Mouse (Mus musculus): ENCODE data around the gene Sbk2. TPM values are rescaled to one million over a fixed set of nuclear protein-coding genes. Genes with fewer than 3 reads are reported as not detected.

The Sbk2 gene
- polyA plus RNA-seq, 1 experiment from 2014 or later, result 0.30 TPM

GRCm38 (mm10) chr7:4988250-4988649 lies 24.0 kb upstream of the Sbk2 start:
- no peaks in the 10 kb centered on the region for H3K27me3 ChIP-seq (replicated peaks)
- 0 out of 2 replicates have a peak, but pooled peaks cover 1% of the 10 kb centered on the region for H3K4me1 ChIP-seq
- no peak overlapping the region for H3K27ac ChIP-seq
- no peak overlapping the region for H3K4me3 ChIP-seq (replicated peaks)
- H3K9ac ChIP-seq, result no peak overlapping the region
- WGBS, result 45% methylated on average over 2 of the region's 2 CpGs
- no peak for ATAC-seq (ENCODE audit: insufficient read depth, low FRiP score, low read depth)
- peaks cover 11% of the 10 kb centered on the region for H3K36me3 ChIP-seq
- no peak overlapping the region for H3K4me2 ChIP-seq
- no peaks in the 10 kb centered on the region for H3K9me3 ChIP-seq

GRCm38 (mm10) chr7:4976832-4977231 lies 12.6 kb upstream of the Sbk2 start:
- Histone ChIP-seq H3K4me2 (no peak overlapping the region), H3K9ac (no peak overlapping the region), H3K4me3 (replicated peaks) (no peak overlapping the region), H3K36me3 (no peaks in the 10 kb centered on the region), H3K4me1 (no peaks in the 10 kb centered on the region), H3K27ac (no peak overlapping the region), H3K9me3 (no peaks in the 10 kb centered on the region), H3K27me3 (replicated peaks) (no peaks in the 10 kb centered on the region)
- WGBS, result 93% methylated on average over 7 of the region's 7 CpGs
- ATAC-seq (ENCODE audit: insufficient read depth, low FRiP score, low read depth), result no peak

- no peak for ATAC-seq (ENCODE audit: insufficient read depth, low FRiP score, low read depth)
- no peak overlapping the region for H3K4me2 ChIP-seq
- 34% methylated on average over 4 of the region's 4 CpGs for WGBS
- H3K36me3 ChIP-seq, result no peaks in the 10 kb centered on the region
- no peaks in the 10 kb centered on the region for H3K4me1 ChIP-seq
- no peak overlapping the region for H3K9ac ChIP-seq
- no peaks in the 10 kb centered on the region for H3K9me3 ChIP-seq
- H3K27me3 ChIP-seq (replicated peaks), result no peaks in the 10 kb centered on the region
- no peak overlapping the region for H3K4me3 ChIP-seq (replicated peaks)
- H3K27ac ChIP-seq, result no peak overlapping the region
These were observed 11.2 kb upstream of the Sbk2 start for GRCm38 (mm10) chr7:4975455-4975854.

DNA sequence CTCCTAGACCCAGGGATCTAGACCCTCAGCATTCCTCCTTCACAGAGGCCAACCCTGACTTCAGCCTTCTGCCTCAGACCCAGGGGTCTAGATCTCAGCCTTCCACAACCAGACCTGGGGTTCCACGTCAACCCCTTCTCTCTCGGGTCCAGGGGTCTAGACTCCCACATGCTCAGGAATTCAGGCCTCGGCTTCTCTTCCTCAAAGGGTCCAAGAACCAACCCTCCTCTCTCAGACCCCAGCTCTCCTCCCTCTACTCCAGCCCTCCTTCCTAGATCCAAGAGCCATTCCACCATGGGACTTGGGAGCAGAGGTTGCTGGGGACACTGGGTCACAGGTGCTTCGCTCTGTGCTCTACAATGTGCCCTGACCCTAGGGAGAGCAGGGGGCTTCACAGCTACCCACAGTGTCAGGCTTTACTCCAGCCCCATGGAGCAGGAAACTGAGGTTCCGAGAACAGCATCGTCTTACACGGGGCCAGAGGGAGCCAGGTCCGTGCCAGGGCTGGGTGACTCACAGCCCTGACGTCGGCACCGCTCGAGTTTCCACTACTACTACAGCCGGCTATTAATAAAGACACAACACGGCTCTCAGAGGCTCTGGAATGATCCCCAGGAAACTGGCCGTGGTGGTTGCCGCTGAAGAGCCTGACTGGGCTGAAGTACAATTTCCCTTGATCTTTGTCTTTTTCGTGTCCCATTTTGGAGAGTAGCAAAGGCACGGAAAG lies 8.3 kb upstream of the Sbk2 start:
- Histone ChIP-seq H3K27ac (no peak overlapping the region), H3K9me3 (no peaks in the 10 kb centered on the region), H3K4me2 (no peak overlapping the region), H3K9ac (no peak overlapping the region), H3K4me1 (no peaks in the 10 kb centered on the region), H3K4me3 (replicated peaks) (no peak overlapping the region), H3K36me3 (no peaks in the 10 kb centered on the region), H3K27me3 (replicated peaks) (no peaks in the 10 kb centered on the region)
- 58% methylated on average over 18 of the region's 18 CpGs for WGBS
- ATAC-seq (ENCODE audit: insufficient read depth, low FRiP score, low read depth), result no peak

- H3K27ac ChIP-seq, result no peak overlapping the region
- WGBS, result 25% methylated on average over 7 of the region's 7 CpGs
These were observed 7.5 kb upstream of the Sbk2 start for GRCm38 (mm10) chr7:4971710-4972109.

DNA sequence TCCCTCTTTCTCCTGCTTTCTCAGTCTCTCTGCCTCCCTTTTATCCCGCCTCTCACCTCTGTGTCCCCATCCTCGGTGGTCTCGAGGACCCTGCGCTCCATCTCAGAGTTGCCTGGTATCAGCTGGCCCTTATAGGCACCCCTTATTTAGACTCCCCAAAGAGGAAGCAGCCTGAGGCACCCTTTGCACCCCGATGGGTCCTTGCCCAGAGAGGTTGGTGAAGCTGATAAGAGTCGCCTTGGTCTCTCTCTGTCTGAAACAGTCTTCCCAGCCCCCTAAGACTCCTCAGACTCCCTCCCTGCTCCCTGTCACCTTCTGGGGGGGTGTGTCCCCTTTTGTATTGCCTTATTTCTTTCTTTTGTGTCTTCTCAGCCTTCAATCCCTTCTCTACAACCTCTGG lies 6.9 kb upstream of the Sbk2 start, which contains the start of gene Sbk3:
Gene Sbk3 (minus strand): TSS at position 101 of the 400 bp plus-strand sequence.
- Histone ChIP-seq H3K4me1 (no peaks in the 10 kb centered on the region), H3K4me3 (replicated peaks) (no peak within 1 kb of the TSS), H3K9me3 (no peaks in the 10 kb centered on the region), H3K27me3 (replicated peaks) (no peaks in the 10 kb centered on the region), H3K4me2 (no peak within 1 kb of the TSS), H3K9ac (no peak within 1 kb of the TSS), H3K36me3 (no peaks in the 10 kb centered on the region), H3K27ac (no peak within 1 kb of the TSS)
- ATAC-seq (ENCODE audit: insufficient read depth, low FRiP score, low read depth), result no peak
- WGBS, result 36% methylated on average over 6 of the region's 6 CpGs

More at GRCm38 (mm10) chr7:4971710-4972109, 7.5 kb upstream of the Sbk2 start:
- H3K36me3 ChIP-seq, result no peaks in the 10 kb centered on the region
- H3K9ac ChIP-seq, result no peak overlapping the region
- H3K4me2 ChIP-seq, result no peak overlapping the region
- H3K27me3 ChIP-seq (replicated peaks), result no peaks in the 10 kb centered on the region
- no peak overlapping the region for H3K4me3 ChIP-seq (replicated peaks)
- no peaks in the 10 kb centered on the region for H3K9me3 ChIP-seq
- ATAC-seq (ENCODE audit: insufficient read depth, low FRiP score, low read depth), result no peak
- H3K4me1 ChIP-seq, result no peaks in the 10 kb centered on the region

DNA sequence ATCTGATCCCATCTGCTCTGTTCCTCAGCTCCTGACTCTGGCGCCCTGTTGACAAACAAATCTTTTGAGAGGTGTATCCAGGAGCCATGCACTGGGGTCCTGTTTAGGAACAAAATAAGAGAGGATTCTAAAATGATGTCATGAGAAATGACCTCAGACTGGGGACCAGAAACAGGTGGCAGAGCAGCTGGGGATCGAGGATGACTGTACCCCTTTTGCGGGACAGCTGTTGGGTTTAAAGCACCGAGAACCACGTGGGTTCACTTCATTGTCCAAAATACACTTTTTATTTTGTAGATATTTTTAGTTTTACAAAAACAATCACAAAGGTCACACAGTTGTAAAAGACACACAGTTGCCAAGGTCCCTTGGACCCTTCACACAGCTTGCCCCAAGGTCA lies 782 bp upstream of the Sbk2 start:
- Histone ChIP-seq H3K4me1 (no peaks in the 10 kb centered on the region), H3K27ac (no peak overlapping the region), H3K4me3 (replicated peaks) (no peak overlapping the region), H3K9ac (no peak overlapping the region), H3K36me3 (no peaks in the 10 kb centered on the region), H3K27me3 (replicated peaks) (no peaks in the 10 kb centered on the region), H3K9me3 (no peaks in the 10 kb centered on the region), H3K4me2 (no peak overlapping the region)
- 82% methylated on average over 5 of the region's 5 CpGs for WGBS
- no peak for ATAC-seq (ENCODE audit: insufficient read depth, low FRiP score, low read depth)

DNA sequence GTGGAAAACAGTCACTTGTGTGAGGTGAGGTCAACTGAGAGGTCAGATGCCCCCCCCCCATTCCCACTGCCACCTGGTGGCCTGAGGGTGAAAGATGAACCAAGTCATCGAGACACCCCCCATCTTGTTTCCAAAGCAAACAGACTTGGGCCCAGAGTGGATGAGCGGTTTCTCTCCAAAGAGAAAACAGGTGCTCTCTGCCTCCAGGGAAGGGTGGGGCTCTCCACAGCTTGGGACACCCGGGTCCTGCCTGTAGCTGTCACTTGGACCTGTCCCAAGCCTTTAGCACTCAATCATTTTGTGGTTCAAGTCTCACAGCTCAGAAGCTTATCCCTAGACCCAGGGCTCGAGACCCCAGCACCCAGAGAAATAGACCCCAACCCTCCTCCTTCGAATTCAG lies 679 bp downstream of the Sbk2 start:
- Histone ChIP-seq H3K4me3 (replicated peaks) (no peak overlapping the region), H3K9ac (no peak overlapping the region), H3K27me3 (replicated peaks) (no peaks in the 10 kb centered on the region), H3K4me2 (no peak overlapping the region), H3K9me3 (no peaks in the 10 kb centered on the region), H3K4me1 (no peaks in the 10 kb centered on the region), H3K36me3 (no peaks in the 10 kb centered on the region), H3K27ac (no peak overlapping the region)
- 63% methylated on average over 5 of the region's 5 CpGs for WGBS
- no peak for ATAC-seq (ENCODE audit: insufficient read depth, low FRiP score, low read depth)

DNA sequence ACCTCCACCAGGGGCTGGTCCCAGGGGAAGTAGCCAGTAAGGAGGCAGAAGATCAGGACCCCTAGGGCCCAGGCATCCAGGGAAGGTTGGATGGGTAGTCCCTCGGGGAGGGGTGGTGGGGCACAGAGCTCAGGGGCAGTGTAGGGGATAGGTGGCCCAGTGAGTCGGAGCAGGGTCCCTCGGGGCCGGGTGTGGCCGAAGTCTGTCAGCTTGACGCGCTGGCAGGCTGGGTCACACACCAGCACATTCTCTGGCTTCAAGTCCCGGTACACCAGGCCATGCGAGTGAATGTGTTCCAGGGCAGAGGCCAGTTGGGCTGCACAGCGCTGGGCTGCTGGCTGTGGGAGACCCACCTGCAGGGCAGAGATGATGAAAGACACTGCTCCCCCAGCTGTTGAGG lies 6.8 kb downstream of the Sbk2 start:
- Histone ChIP-seq H3K4me2 (no peak overlapping the region), H3K9me3 (no peaks in the 10 kb centered on the region), H3K36me3 (no peaks in the 10 kb centered on the region), H3K27me3 (replicated peaks) (no peaks in the 10 kb centered on the region), H3K4me1 (no peaks in the 10 kb centered on the region), H3K4me3 (replicated peaks) (no peak overlapping the region), H3K27ac (no peak overlapping the region), H3K9ac (no peak overlapping the region)
- 77% methylated on average over 10 of the region's 10 CpGs for WGBS
- 0 out of 2 replicates have a peak, but pooled peaks have one; percentile 14 for ATAC-seq (ENCODE audit: insufficient read depth, low FRiP score, low read depth)

- 24% methylated on average over 10 of the region's 10 CpGs for WGBS
- H3K27ac ChIP-seq, result no peak overlapping the region
- no peak for ATAC-seq (ENCODE audit: insufficient read depth, low FRiP score, low read depth)
These were observed 10.3 kb downstream of the Sbk2 start for GRCm38 (mm10) chr7:4953815-4954445.

DNA sequence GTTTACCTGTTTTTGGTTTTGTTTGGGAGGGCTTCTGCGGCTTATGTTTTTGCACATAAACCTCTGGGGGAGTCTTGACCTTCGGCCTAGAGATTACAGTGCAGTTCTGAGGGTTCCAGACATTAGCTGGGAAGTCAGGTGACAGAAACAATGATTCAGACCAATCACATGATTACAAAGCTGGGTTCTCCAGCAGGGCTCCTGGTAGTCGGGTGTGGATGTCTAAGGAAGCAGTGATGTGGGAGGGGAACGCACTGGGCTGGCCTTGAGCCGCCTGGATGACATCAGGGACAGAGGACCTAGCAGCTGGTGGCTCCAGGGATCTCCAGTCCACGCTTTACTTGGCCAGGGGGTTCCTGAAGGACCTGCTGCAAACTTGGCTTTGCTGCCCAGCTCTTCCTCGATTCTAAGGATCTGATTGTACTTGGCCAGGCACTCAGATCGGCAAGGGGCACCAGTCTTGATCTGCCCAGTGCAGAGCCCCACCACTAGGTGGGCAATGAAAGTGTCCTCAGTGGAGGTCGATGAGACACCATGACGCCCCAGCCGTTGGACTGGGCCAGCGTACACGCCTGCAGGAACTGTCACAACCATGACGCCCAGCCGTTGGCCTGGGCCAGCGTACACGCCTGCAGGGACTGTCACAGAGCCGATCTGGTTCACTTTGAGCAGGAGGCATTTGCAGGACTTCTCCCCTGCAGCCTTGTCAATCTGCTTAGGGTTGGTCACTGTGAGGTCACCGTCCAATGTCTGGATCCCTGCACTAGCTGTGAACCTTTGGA lies 13.5 kb downstream of the Sbk2 start:
- no peak for ATAC-seq (ENCODE audit: insufficient read depth, low FRiP score, low read depth)
- H3K27me3 ChIP-seq (replicated peaks), result no peaks in the 10 kb centered on the region
- H3K4me2 ChIP-seq, result no peak overlapping the region
- H3K4me3 ChIP-seq (replicated peaks), result no peak overlapping the region
- H3K36me3 ChIP-seq, result no peaks in the 10 kb centered on the region
- no peak overlapping the region for H3K9ac ChIP-seq
- no peak overlapping the region for H3K27ac ChIP-seq
- no peaks in the 10 kb centered on the region for H3K9me3 ChIP-seq
- 0 out of 2 replicates have a peak, but pooled peaks cover 2% of the 10 kb centered on the region for H3K4me1 ChIP-seq
- 77% methylated on average over 19 of the region's 19 CpGs for WGBS

More at GRCm38 (mm10) chr7:4953815-4954445, 10.3 kb downstream of the Sbk2 start:
- Histone ChIP-seq H3K36me3 (no peaks in the 10 kb centered on the region), H3K4me3 (replicated peaks) (no peak overlapping the region), H3K27me3 (replicated peaks) (no peaks in the 10 kb centered on the region), H3K9ac (no peak overlapping the region), H3K9me3 (no peaks in the 10 kb centered on the region), H3K4me2 (no peak overlapping the region), H3K4me1 (no peaks in the 10 kb centered on the region)

DNA sequence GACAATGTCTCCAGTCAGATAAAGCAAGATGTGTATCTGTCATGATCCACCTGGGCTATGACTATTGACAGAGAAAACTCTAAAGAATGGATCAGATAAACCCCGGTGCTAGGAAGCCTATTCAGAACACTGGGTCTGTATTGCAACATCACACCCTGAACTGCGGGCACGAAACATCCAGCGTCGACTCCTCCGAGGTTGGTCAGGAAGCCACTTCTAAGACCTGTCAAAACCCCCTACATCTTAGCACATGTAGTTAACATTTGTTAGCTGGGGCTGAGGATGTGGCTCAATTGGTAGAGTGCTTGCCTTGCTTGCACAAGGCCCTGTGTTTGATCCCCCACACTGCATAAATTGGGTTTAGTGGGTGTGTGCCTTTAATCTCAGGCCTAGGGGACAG lies 15.8 kb downstream of the Sbk2 start:
- WGBS, result 36% methylated on average over 6 of the region's 6 CpGs

More for the DNA sequence above, 15.8 kb downstream of the Sbk2 start:
- Histone ChIP-seq H3K4me1 (0 out of 2 replicates have a peak, but pooled peaks cover 4% of the 10 kb centered on the region), H3K27me3 (replicated peaks) (no peaks in the 10 kb centered on the region), H3K9me3 (no peaks in the 10 kb centered on the region), H3K9ac (no peak overlapping the region), H3K4me2 (no peak overlapping the region), H3K36me3 (no peaks in the 10 kb centered on the region), H3K4me3 (replicated peaks) (no peak overlapping the region), H3K27ac (no peak overlapping the region)
- no peak for ATAC-seq (ENCODE audit: insufficient read depth, low FRiP score, low read depth)

All from stomach, embryonic 15.5 days (tissue).